Mouse (Mus musculus): ENCODE results near the gene Idh2.

DNA sequence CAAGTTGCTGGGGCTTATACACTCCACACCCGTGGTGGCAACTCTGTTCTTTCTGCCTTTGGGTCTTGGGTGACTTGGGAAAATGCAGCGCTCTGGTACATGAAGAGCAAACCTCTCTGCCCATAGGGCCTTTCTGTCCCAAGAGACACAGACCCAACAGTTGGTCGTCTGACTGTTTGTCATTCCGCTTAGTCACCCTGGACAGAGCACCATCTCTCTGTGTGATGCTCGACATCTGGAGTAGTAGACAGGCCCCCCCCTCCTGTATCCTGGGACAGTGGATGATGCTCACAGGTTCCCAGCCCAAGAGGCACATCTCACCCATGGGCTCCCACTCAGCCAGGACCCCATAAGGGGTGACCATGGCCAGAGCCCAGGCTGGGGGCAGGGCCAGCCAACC, 51.9 kb downstream of the Idh2 start:
- TF ChIP-seq GATA1 (IDR thresholded peaks at IDR 0.05; ENCODE audit: low read length) (no peak), TAL1 (IDR thresholded peaks at IDR 0.05; ENCODE audit: low read length) (no peak)
